Mouse (Mus musculus): ENCODE data around the gene 4930503B20Rik. TPM values are rescaled to one million over a fixed set of nuclear protein-coding genes. Genes with fewer than 3 reads are reported as not detected.

Gene 4930503B20Rik
- polyA plus RNA-seq, 1 experiment: not detected

DNA sequence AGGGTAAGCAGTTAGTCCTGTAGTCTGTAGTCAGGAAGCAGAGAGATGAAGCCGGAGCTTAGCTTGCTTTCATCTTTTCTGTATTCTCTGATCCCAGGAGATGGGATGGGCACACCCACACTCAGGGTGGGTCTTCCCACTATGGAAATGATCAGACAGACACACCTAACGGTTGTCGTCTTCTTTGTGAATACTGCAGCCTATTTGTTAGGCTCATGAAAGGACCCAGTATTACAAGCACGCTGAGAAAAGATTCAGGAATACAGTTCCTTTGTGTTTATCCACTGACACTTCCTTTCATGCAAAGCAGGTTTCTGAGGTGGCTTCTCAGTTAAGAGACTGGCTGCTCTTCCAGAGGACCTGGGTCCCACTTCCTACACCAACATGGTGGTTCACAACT, 39.9 kb downstream of the 4930503B20Rik start:
- H3K4me3 ChIP-seq (replicated peaks): no peak overlapping the region

DNA sequence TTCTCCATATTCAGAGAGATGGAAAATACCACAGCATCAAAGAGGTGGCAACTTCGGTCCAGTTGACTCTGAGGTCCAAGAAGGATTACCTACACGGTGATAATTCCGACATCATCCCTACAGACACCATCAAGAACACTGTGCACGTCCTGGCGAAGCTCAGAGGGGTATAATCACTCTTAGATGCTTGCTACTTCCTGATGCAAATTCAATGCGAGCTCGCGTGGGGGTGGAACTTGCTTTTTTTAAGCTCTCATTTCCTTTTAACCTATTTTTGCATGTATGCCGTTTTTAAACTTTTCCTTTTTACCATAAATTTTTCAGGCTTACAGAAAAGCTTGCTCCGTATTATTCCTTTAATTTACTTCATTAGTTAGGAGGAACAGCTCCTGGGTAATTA, 40.8 kb downstream of the 4930503B20Rik start:
- H3K9me3 ChIP-seq (ENCODE audit: control insufficient read depth, low read length): no peaks in the 10 kb centered on the region
- peaks cover 3% of the 10 kb centered on the region; the same call in 1 of the 2 replicates for H3K27me3 ChIP-seq (ENCODE audit: control insufficient read depth)
- peaks cover 2% of the 10 kb centered on the region for H3K4me1 ChIP-seq (ENCODE audit: control insufficient read depth)
- no peak overlapping the region for H3K4me3 ChIP-seq (replicated peaks)
- no peaks in the 10 kb centered on the region for H3K36me3 ChIP-seq (ENCODE audit: control insufficient read depth)
- TF ChIP-seq GATA1 (IDR thresholded peaks at IDR 0.05; ENCODE audit: low read length): no peak
- no peak for TF ChIP-seq TAL1 (IDR thresholded peaks at IDR 0.05; ENCODE audit: low read length)

More for the DNA sequence above, 39.9 kb downstream of the 4930503B20Rik start:
- Histone ChIP-seq H3K4me1 (ENCODE audit: control insufficient read depth) (peaks cover 4% of the 10 kb centered on the region), H3K9me3 (ENCODE audit: control insufficient read depth, low read length) (no peaks in the 10 kb centered on the region), H3K27me3 (ENCODE audit: control insufficient read depth) (peaks cover 3% of the 10 kb centered on the region; the same call in 1 of the 2 replicates), H3K36me3 (ENCODE audit: control insufficient read depth) (no peaks in the 10 kb centered on the region)
- no peak for TF ChIP-seq TAL1 (IDR thresholded peaks at IDR 0.05; ENCODE audit: low read length)
- TF ChIP-seq GATA1 (IDR thresholded peaks at IDR 0.05; ENCODE audit: low read length): no peak

DNA sequence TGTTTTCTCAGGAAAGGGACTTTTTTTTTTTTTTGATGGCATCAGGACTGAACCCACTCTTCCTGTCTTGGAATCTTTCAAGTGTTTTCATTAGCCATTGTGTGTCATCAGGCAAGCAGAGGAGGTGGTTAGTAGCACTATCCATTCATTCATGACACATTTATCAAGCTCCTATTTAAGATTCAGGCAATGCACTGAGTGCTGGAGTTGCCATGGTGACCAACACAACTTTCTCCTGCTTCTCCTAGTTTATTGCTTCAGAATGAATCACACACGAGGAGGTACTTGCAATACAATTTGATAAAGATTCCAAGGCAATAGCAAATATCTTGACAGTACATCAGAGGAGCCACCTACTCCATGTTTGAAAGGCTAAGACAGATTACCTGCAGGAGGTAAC, 43.7 kb downstream of the 4930503B20Rik start:
- H3K36me3 ChIP-seq (ENCODE audit: control insufficient read depth): no peaks in the 10 kb centered on the region
- no peaks in the 10 kb centered on the region for H3K4me1 ChIP-seq (ENCODE audit: control insufficient read depth)
- no peaks in the 10 kb centered on the region for H3K9me3 ChIP-seq (ENCODE audit: control insufficient read depth, low read length)
- no peaks in the 10 kb centered on the region for H3K27me3 ChIP-seq (ENCODE audit: control insufficient read depth)
- no peak for TF ChIP-seq GATA1 (IDR thresholded peaks at IDR 0.05; ENCODE audit: low read length)
- TF ChIP-seq TAL1 (IDR thresholded peaks at IDR 0.05; ENCODE audit: low read length): no peak
- no peak overlapping the region for H3K4me3 ChIP-seq (replicated peaks)

GRCm38 (mm10) chr3:146604647-146605046, 46.5 kb downstream of the 4930503B20Rik start:
- no peak overlapping the region for H3K4me3 ChIP-seq (replicated peaks)

GRCm38 (mm10) chr3:146602531-146602930, 48.6 kb downstream of the 4930503B20Rik start:
- TF ChIP-seq TAL1 (IDR thresholded peaks at IDR 0.05; ENCODE audit: low read length) (no peak), GATA1 (IDR thresholded peaks at IDR 0.05; ENCODE audit: low read length) (no peak)
- Histone ChIP-seq H3K9me3 (ENCODE audit: control insufficient read depth, low read length) (no peaks in the 10 kb centered on the region), H3K27me3 (ENCODE audit: control insufficient read depth) (no peaks in the 10 kb centered on the region), H3K36me3 (ENCODE audit: control insufficient read depth) (no peaks in the 10 kb centered on the region), H3K4me3 (replicated peaks) (no peak overlapping the region), H3K4me1 (ENCODE audit: control insufficient read depth) (peaks cover 9% of the 10 kb centered on the region)

More at GRCm38 (mm10) chr3:146604647-146605046, 46.5 kb downstream of the 4930503B20Rik start:
- Histone ChIP-seq H3K27me3 (ENCODE audit: control insufficient read depth) (no peaks in the 10 kb centered on the region), H3K4me1 (ENCODE audit: control insufficient read depth) (peaks cover 9% of the 10 kb centered on the region), H3K36me3 (ENCODE audit: control insufficient read depth) (no peaks in the 10 kb centered on the region), H3K9me3 (ENCODE audit: control insufficient read depth, low read length) (no peaks in the 10 kb centered on the region)
- TF ChIP-seq GATA1 (IDR thresholded peaks at IDR 0.05; ENCODE audit: low read length) (no peak), TAL1 (IDR thresholded peaks at IDR 0.05; ENCODE audit: low read length) (no peak)

DNA sequence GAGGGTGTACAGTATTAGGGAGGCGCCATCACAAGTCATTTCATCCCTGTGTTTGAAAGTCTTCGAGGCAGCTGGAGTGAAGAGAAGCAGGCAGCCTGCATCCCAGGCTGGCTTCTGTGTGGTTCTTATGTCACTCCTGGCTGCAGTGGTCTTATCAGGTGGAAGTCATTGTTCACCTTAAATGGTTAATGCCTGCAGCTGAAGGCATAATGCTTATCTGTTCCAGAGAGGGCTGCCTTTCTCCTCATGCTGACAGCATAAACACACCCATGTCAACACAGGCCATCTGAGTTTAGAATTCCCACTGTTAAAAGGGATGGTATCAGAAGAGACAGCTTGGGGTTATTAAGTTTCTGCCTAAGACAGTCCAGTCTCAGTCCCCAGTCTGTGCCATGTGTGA, 49.9 kb downstream of the 4930503B20Rik start:
- Histone ChIP-seq H3K36me3 (ENCODE audit: control insufficient read depth) (no peaks in the 10 kb centered on the region), H3K4me3 (replicated peaks) (no peak overlapping the region), H3K4me1 (ENCODE audit: control insufficient read depth) (peaks cover 9% of the 10 kb centered on the region), H3K9me3 (ENCODE audit: control insufficient read depth, low read length) (no peaks in the 10 kb centered on the region), H3K27me3 (ENCODE audit: control insufficient read depth) (no peaks in the 10 kb centered on the region)
- TF ChIP-seq TAL1 (IDR thresholded peaks at IDR 0.05; ENCODE audit: low read length) (no peak), GATA1 (IDR thresholded peaks at IDR 0.05; ENCODE audit: low read length) (no peak)

DNA sequence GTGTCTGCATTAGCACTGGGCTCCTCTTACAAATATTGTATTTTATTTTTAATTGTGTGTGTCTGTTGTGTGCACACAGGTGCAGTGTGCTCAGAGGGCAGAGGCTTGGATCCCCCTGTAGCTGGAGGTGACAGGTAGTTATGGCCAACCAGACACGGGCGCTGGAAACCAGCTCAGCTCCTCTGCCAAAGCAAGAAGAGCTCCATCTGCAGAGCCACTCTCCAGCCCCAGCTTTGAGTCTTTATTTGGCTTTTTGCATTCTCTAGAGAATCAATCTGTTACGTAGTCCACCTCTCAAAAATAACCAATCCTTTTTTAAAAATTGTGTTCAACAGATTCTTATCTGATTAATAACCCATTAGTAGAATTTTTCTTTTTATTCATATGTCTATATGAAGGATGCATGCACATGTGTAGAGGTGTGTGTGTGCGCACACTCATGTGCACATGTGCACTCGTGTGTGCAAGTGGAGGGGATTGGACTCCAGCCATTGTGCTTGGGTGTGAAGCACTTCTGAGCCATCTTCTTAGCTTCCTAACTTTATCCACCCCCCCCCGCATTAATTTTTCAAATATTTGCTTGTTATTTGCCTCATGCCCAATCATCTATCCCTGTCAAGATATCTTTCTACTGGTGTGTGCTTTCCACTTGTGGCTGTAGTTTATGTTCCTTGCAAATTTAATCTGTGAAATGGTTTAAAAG, 51.8 kb downstream of the 4930503B20Rik start:
- H3K9me3 ChIP-seq (ENCODE audit: control insufficient read depth, low read length): no peaks in the 10 kb centered on the region
- TF ChIP-seq TAL1 (IDR thresholded peaks at IDR 0.05; ENCODE audit: low read length) (no peak), GATA1 (IDR thresholded peaks at IDR 0.05; ENCODE audit: low read length) (no peak)
- H3K4me3 ChIP-seq (replicated peaks): no peak overlapping the region
- H3K4me1 ChIP-seq (ENCODE audit: control insufficient read depth): peaks cover 9% of the 10 kb centered on the region
- no peaks in the 10 kb centered on the region for H3K27me3 ChIP-seq (ENCODE audit: control insufficient read depth)
- H3K36me3 ChIP-seq (ENCODE audit: control insufficient read depth): no peaks in the 10 kb centered on the region

GRCm38 (mm10) chr3:146598411-146598810, 52.7 kb downstream of the 4930503B20Rik start:
- Histone ChIP-seq H3K4me1 (ENCODE audit: control insufficient read depth) (peaks cover 9% of the 10 kb centered on the region), H3K36me3 (ENCODE audit: control insufficient read depth) (no peaks in the 10 kb centered on the region), H3K4me3 (replicated peaks) (no peak overlapping the region), H3K9me3 (ENCODE audit: control insufficient read depth, low read length) (no peaks in the 10 kb centered on the region), H3K27me3 (ENCODE audit: control insufficient read depth) (no peaks in the 10 kb centered on the region)
- TF ChIP-seq GATA1 (IDR thresholded peaks at IDR 0.05; ENCODE audit: low read length) (no peak), TAL1 (IDR thresholded peaks at IDR 0.05; ENCODE audit: low read length) (no peak)

- peaks cover 9% of the 10 kb centered on the region for H3K4me1 ChIP-seq (ENCODE audit: control insufficient read depth)
- TF ChIP-seq GATA1 (IDR thresholded peaks at IDR 0.05; ENCODE audit: low read length) (no peak), TAL1 (IDR thresholded peaks at IDR 0.05; ENCODE audit: low read length) (no peak)
- no peaks in the 10 kb centered on the region for H3K27me3 ChIP-seq (ENCODE audit: control insufficient read depth)
- no peaks in the 10 kb centered on the region for H3K36me3 ChIP-seq (ENCODE audit: control insufficient read depth)
- no peak overlapping the region for H3K4me3 ChIP-seq (replicated peaks)
- no peaks in the 10 kb centered on the region for H3K9me3 ChIP-seq (ENCODE audit: control insufficient read depth, low read length)
Measured at GRCm38 (mm10) chr3:146596864-146597263, 54.3 kb downstream of the 4930503B20Rik start.
